22 mouse cellular contexts compared by ENCODE assay signal in the genomic region with DNA sequence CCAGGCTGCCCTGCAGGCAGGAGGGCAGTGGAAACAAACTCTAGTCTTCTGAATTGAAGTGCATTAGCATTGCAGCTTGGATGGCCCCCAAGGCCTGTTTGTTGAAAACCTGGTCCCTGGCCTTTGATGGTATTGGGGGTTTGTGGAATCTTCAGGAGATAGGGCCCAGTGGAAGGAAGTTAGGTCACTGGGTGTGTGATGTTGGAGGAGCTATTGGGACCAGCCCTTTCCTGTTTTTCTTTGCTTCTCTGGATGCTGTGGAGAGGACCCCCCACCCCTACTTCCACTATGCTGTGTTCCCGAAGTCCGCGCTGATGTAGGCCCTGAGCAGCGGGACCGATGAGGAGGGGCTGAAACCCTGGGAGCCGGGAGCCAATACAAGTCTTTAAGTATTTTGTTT. TPM values are rescaled to one million over a fixed set of nuclear protein-coding genes. Genes with fewer than 3 reads are reported as not detected.
DNase-seq lines count a peak whose midpoint lies in the region; ATAC-seq and TF ChIP-seq lines count a peak whose summit lies in the region.
"Had no signal": no experiment of that assay in that cellular context is flagged by ENCODE, and none has a peak within 500 bp of the region (broad histone marks: within the 10 kb centered on the region; RNA-seq: fewer than 3 reads in every experiment).

No protein-coding gene starts in this region.

- WGBS in lung, postnatal 0 days, result 60% methylated on average over 6 of the region's 6 CpGs
- WGBS in midbrain, embryonic 15.5 days, result 85% methylated on average over 6 of the region's 6 CpGs

- intact Hi-C loops in heart, postnatal 25 days (cut with DNase I), result no loop called here

- peak; percentile 16 to 45 for DNase-seq in heart, adult 18-20 months
- no peak for DNase-seq in heart, postnatal 25 days (ENCODE audit: low spot score)
- DNase-seq in kidney, postnatal 36 days, result peak; percentile 23 to 36
- no peak for DNase-seq in kidney, adult 11 months
- DNase-seq in lung, postnatal 0 days (ENCODE audit: low spot score), result peak; percentile 50
- peak; percentile 31 for DNase-seq in lung, postnatal 14 days
- no peak for DNase-seq in neural tube, embryonic 10.5 days (ENCODE audit: extremely low spot score, low spot score)
- DNase-seq: adrenal gland, postnatal 14 days; cerebellum, adult 18-20 months; cerebellum, adult 9-11 months; cerebellum, postnatal 36 days; forebrain, postnatal 0 days; gastrocnemius, postnatal 36 days had no signal

- H3K9ac ChIP-seq in lung, postnatal 0 days (replicated peaks; ENCODE audit: low read depth), result no peak overlapping the region
- no peak overlapping the region for H3K9ac ChIP-seq in midbrain, embryonic 15.5 days
- H3K9ac ChIP-seq: forebrain, embryonic 13.5 days; forebrain, postnatal 0 days; heart, embryonic 13.5 days; hindbrain, embryonic 15.5 days had no signal

- peak; percentile 69 for TF ChIP-seq EP300 in lung, postnatal 0 days (IDR thresholded peaks at IDR 0.05)

- no peaks in the 10 kb centered on the region; the same call in 1 of the 2 replicates for H3K9me3 ChIP-seq in lung, postnatal 0 days (ENCODE audit: low read length)
- H3K9me3 ChIP-seq in midbrain, embryonic 15.5 days, result no peaks in the 10 kb centered on the region
- H3K9me3 ChIP-seq: hindbrain, embryonic 15.5 days had no signal

- peak overlapping the region; percentile 57 for H3K27ac ChIP-seq in lung, postnatal 0 days (ENCODE audit: low read length)
- H3K27ac ChIP-seq in midbrain, embryonic 15.5 days, result no peak overlapping the region
- H3K27ac ChIP-seq: embryonic facial prominence, embryonic 10.5 days; forebrain, embryonic 13.5 days; heart, embryonic 13.5 days; hindbrain, embryonic 15.5 days had no signal

- peak; percentile 13; the same call in 1 of the 2 replicates for ATAC-seq in lung, postnatal 0 days
- no peak for ATAC-seq in midbrain, embryonic 15.5 days (replicated peaks)
- ATAC-seq: activated CD4-positive, CD25-positive, alpha-beta regulatory T cell, adult 4 months; forebrain, embryonic 13.5 days; forebrain, postnatal 0 days; Patski had no signal

- no peak overlapping the region for H3K4me2 ChIP-seq in lung, postnatal 0 days (replicated peaks; ENCODE audit: low read depth, low read length)
- H3K4me2 ChIP-seq in midbrain, embryonic 15.5 days, result no peak overlapping the region
- H3K4me2 ChIP-seq: forebrain, embryonic 13.5 days; heart, embryonic 13.5 days; hindbrain, embryonic 15.5 days had no signal

- TF ChIP-seq CTCF in lung, postnatal 0 days (IDR thresholded peaks at IDR 0.05), result no peak

- H3K4me3 ChIP-seq in lung, postnatal 0 days (ENCODE audit: low read depth, low read length), result no peak overlapping the region
- no peak overlapping the region for H3K4me3 ChIP-seq in midbrain, embryonic 15.5 days
- H3K4me3 ChIP-seq: embryonic facial prominence, embryonic 10.5 days; forebrain, embryonic 13.5 days; heart, embryonic 13.5 days; hindbrain, embryonic 15.5 days had no signal

- H3K36me3 ChIP-seq in lung, postnatal 0 days (ENCODE audit: insufficient read depth, low read length), result no peaks in the 10 kb centered on the region
- no peaks in the 10 kb centered on the region for H3K36me3 ChIP-seq in midbrain, embryonic 15.5 days (replicated peaks)
- H3K36me3 ChIP-seq: embryonic facial prominence, embryonic 10.5 days; heart, embryonic 13.5 days; hindbrain, embryonic 15.5 days had no signal

- H3K27me3 ChIP-seq in lung, postnatal 0 days (replicated peaks; ENCODE audit: insufficient read depth, low read length), result no peaks in the 10 kb centered on the region
- no peaks in the 10 kb centered on the region for H3K27me3 ChIP-seq in midbrain, embryonic 15.5 days (replicated peaks)
- H3K27me3 ChIP-seq: CH12.LX; heart, embryonic 13.5 days; hindbrain, embryonic 15.5 days; Patski had no signal

- H3K4me1 ChIP-seq in lung, postnatal 0 days (ENCODE audit: insufficient read depth, low read depth, low read length), result no peaks in the 10 kb centered on the region; the same call in 1 of the 2 replicates
- H3K4me1 ChIP-seq in midbrain, embryonic 15.5 days, result peaks cover 11% of the 10 kb centered on the region

RNA-seq across cellular contexts. Expression of gene Nipal3, which starts 3.3 kb away (rescaled TPM):
- 10 to 100 TPM; 35.0 to 37.0 TPM for total RNA-seq in heart, adult 18-20 months (2021)
- 10 to 100 TPM; 36.4 to 44.5 TPM for total RNA-seq in heart, postnatal 25 days (2021)
- 9.7 and 12.0 TPM in 2 replicates for polyA plus RNA-seq in lung, postnatal 0 days (2015; fragmentation: Nextera tagmentation; extraction: Ambion mirVana)
- polyA plus RNA-seq in midbrain, embryonic 15.5 days (2015; fragmentation: Nextera tagmentation; extraction: Ambion mirVana), result 10.7 and 13.1 TPM in 2 replicates

RNA-seq across cellular contexts. Expression of gene Stpg1, which starts 3.5 kb away (rescaled TPM):
- 1 to 10 TPM in 1 of 2 experiments, not detected in 1; 1.0 TPM for total RNA-seq in heart, adult 18-20 months (2021)
- total RNA-seq in heart, postnatal 25 days (2021), result not detected
- 0.83 and 0.85 TPM in 2 replicates for polyA plus RNA-seq in lung, postnatal 0 days (2015; fragmentation: Nextera tagmentation; extraction: Ambion mirVana)
- 0.36 and 0.59 TPM in 2 replicates for polyA plus RNA-seq in midbrain, embryonic 15.5 days (2015; fragmentation: Nextera tagmentation; extraction: Ambion mirVana)
- total RNA-seq: CH12.LX; gastrocnemius, postnatal 36 days; hematopoietic stem cell, adult 5-6 weeks had no signal
- polyA plus RNA-seq: Patski had no signal

Comparison
In these comparisons a context has a peak if more than half of its experiments do, and no peak if none do; other contexts are left out.
1. DNase-seq: peak in heart, adult 18-20 months (2 of 2), kidney, postnatal 36 days (2 of 2), lung, postnatal 0 days (single experiment) and lung, postnatal 14 days (single experiment); none in heart, postnatal 25 days (single experiment), kidney, adult 11 months (single experiment) and neural tube, embryonic 10.5 days (single experiment).